Mouse (Mus musculus): ENCODE data around the gene Npas2. TPM values are rescaled to one million over a fixed set of nuclear protein-coding genes. Genes with fewer than 3 reads are reported as not detected.

Gene Npas2
- polyA plus RNA-seq, 1 experiment from 2014 or later: 0.80 TPM

DNA sequence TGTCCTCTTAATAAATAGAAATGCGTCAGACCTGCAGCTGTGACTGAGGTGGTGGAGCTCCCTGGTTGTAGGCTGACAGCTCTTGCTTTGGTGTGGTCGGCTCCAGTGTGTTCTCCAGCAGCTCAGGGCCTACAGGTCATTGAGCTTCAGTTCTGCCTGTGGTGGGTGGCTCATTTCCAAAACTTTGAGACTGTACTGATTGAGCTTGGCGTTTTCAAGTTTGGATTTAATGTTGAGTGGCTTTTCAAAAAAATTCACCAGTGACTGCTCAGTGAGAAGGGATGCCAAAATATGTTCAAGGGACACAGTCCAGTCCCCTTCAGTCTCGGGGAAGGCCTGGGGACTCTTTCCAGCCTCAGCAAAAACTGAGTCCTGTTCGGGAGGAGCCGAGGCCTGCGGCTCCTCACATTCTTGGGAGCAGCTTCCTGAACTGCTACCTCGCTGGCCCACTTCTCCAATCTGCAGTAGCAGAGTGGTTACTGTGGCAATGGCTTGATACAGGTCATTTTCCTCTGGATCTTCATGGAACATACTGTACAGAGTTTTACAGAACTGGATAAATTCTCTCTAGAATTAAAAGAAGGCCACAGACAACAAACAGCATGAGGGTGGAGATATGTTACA lies 178.8 kb downstream of the Npas2 start:
- Histone ChIP-seq H3K4me3 (no peak overlapping the region), H3K27me3 (no peaks in the 10 kb centered on the region), H3K9me3 (no peaks in the 10 kb centered on the region), H3K4me2 (replicated peaks) (no peak overlapping the region), H3K36me3 (peaks cover 62% of the 10 kb centered on the region), H3K27ac (no peak overlapping the region), H3K4me1 (peaks cover 15% of the 10 kb centered on the region), H3K9ac (no peak overlapping the region)
- WGBS: 85% methylated on average over 8 of the region's 8 CpGs
- ATAC-seq (ENCODE audit: low FRiP score, low read depth): no peak

DNA sequence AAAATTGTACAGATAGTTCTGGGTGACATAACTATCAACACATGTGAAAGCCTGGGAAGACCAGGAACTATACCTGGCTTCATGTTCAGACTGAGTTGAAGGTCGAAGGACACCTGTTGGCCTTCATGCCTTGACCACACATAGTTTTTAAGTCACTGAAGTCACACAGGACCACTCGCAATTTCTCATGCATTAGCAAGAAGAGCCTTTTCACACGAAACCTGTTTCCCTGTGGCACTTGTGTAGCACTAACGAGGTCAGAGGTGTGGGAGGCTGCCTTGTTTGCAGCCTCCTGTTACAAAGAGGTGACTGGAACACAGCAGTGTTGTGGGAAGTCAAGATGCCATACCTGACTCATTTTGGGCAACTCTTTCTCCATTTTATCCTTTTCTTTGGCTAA lies 179.8 kb downstream of the Npas2 start:
- Histone ChIP-seq H3K4me3 (no peak overlapping the region), H3K36me3 (peaks cover 62% of the 10 kb centered on the region), H3K9me3 (no peaks in the 10 kb centered on the region), H3K4me2 (replicated peaks) (no peak overlapping the region), H3K9ac (no peak overlapping the region), H3K4me1 (peaks cover 15% of the 10 kb centered on the region), H3K27me3 (no peaks in the 10 kb centered on the region), H3K27ac (no peak overlapping the region)
- ATAC-seq (ENCODE audit: low FRiP score, low read depth): no peak
- WGBS: 67% methylated on average over 4 of the region's 4 CpGs

DNA sequence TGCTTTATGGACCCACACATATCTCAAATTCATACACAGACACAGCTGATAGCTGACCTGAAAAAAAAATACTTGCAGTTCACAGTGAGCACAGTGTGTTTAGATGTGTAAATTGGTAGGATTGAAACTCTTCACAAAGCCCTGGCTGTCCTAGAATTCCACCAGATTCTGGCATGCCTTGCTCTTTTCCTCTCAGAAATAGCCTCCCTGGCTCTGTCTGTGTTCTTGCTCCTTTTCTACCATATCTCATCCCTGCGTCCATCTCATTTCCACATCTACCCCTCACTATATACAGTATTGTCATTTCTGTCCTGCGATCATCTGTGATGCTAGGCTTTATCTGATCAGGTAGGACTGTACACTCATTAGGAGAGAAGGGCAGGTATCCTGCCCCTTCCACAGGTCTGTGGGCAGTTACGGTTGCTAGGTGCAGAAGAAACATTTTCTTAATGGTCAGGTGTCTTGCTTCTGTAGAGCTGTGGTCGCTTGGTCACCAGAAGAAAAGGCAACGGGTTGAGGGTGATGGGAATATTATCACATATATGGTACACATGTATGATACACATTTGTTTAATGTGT lies 180.8 kb downstream of the Npas2 start:
- peaks cover 62% of the 10 kb centered on the region for H3K36me3 ChIP-seq
- no peaks in the 10 kb centered on the region for H3K9me3 ChIP-seq
- WGBS: 86% methylated on average over 5 of the region's 5 CpGs
- H3K4me1 ChIP-seq: peaks cover 8% of the 10 kb centered on the region
- no peak overlapping the region for H3K4me3 ChIP-seq
- 0 out of 2 replicates have a peak, but pooled peaks have one; percentile 25 for ATAC-seq (ENCODE audit: low FRiP score, low read depth)
- H3K27ac ChIP-seq: no peak overlapping the region
- H3K4me2 ChIP-seq (replicated peaks): no peak overlapping the region
- H3K27me3 ChIP-seq: no peaks in the 10 kb centered on the region
- H3K9ac ChIP-seq: no peak overlapping the region; the same call in 1 of the 2 replicates

- Histone ChIP-seq H3K9ac (no peak overlapping the region), H3K27me3 (no peaks in the 10 kb centered on the region), H3K27ac (no peak overlapping the region), H3K4me2 (replicated peaks) (no peak overlapping the region), H3K4me1 (no peaks in the 10 kb centered on the region), H3K9me3 (no peaks in the 10 kb centered on the region), H3K4me3 (no peak overlapping the region), H3K36me3 (peaks cover 46% of the 10 kb centered on the region)
- WGBS: 88% methylated on average over 7 of the region's 7 CpGs
- ATAC-seq (ENCODE audit: low FRiP score, low read depth): no peak
Observed at GRCm38 (mm10) chr1:39376121-39376520, 182.6 kb downstream of the Npas2 start.

DNA sequence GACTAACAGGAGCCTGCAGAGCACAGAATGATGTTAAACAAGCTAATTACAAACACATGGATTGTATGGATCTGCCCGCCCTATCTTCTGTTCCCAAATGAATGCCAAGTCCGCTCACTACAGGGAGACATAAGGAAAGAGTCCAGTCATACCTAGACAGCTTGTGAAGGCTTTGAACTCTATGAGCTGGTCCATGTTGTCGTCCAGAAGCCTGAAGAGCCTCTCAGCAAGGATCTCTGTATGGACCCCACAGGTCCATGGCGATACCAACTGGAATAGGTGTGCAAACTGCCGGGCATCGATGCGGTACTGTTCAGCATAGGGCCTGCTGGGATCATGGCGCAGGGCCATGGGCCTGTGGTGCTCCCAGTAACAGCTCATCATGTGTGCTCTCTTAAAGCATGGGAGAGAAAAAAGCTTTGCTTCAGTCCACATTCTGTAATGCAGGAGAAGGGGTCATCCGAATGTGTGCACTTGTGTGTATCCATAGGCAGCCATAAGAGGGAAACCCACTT lies 183.3 kb downstream of the Npas2 start:
- ATAC-seq (ENCODE audit: low FRiP score, low read depth): no peak
- WGBS: 89% methylated on average over 9 of the region's 9 CpGs
- Histone ChIP-seq H3K27me3 (no peaks in the 10 kb centered on the region), H3K9ac (no peak overlapping the region), H3K36me3 (peaks cover 42% of the 10 kb centered on the region), H3K27ac (no peak overlapping the region), H3K4me1 (no peaks in the 10 kb centered on the region), H3K4me3 (no peak overlapping the region), H3K9me3 (no peaks in the 10 kb centered on the region), H3K4me2 (replicated peaks) (no peak overlapping the region)

DNA sequence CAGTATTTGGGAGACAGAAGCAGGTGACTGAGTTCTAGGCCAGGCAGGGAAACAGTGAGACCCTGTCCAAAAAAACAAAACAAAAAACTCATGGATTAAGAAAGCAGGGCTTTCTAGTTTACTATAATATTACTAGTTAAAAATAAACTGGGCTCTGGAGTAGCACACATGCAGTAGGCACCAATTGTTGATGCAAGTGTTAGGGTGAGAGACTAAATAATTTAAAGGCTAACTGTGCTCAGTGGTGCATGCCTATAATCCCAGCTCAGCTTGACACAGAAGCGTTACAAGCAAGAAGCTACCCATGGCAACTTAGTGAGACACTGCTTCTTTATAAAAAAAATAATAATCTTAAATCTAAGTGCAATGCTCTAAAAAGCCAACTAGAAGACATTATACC lies 185.0 kb downstream of the Npas2 start:
- Histone ChIP-seq H3K27me3 (no peaks in the 10 kb centered on the region), H3K4me2 (replicated peaks) (no peak overlapping the region), H3K9me3 (no peaks in the 10 kb centered on the region), H3K36me3 (peaks cover 26% of the 10 kb centered on the region), H3K27ac (no peak overlapping the region), H3K4me3 (no peak overlapping the region), H3K4me1 (no peaks in the 10 kb centered on the region), H3K9ac (no peak overlapping the region)
- WGBS: 69% methylated on average over 1 of the region's 1 CpGs
- no peak for ATAC-seq (ENCODE audit: low FRiP score, low read depth)

DNA sequence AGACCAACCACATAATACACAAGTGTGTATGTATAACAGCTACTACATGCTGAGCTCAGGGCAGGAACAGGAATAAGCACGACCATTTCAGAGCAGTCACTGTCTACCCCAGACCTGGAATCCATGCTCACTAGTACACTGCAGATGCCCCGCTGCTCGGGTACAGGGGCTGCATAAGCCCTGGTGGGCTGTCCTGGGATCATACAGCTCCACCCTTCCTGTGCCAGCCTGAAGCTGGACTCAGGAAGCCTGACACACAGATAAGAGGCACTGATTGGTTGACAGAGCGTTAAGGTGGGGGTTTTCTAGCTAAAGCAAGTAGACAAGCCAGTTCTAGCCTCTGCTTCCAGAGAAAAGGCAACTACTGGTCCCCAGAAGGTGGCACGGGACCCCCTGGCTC lies 185.5 kb downstream of the Npas2 start:
- no peak overlapping the region for H3K9ac ChIP-seq
- H3K4me2 ChIP-seq (replicated peaks): no peak overlapping the region
- no peak for ATAC-seq (ENCODE audit: low FRiP score, low read depth)
- H3K4me3 ChIP-seq: no peak overlapping the region
- no peak overlapping the region for H3K27ac ChIP-seq
- no peaks in the 10 kb centered on the region for H3K4me1 ChIP-seq
- WGBS: 73% methylated on average over 5 of the region's 5 CpGs
- peaks cover 22% of the 10 kb centered on the region for H3K36me3 ChIP-seq
- H3K27me3 ChIP-seq: no peaks in the 10 kb centered on the region
- H3K9me3 ChIP-seq: no peaks in the 10 kb centered on the region

DNA sequence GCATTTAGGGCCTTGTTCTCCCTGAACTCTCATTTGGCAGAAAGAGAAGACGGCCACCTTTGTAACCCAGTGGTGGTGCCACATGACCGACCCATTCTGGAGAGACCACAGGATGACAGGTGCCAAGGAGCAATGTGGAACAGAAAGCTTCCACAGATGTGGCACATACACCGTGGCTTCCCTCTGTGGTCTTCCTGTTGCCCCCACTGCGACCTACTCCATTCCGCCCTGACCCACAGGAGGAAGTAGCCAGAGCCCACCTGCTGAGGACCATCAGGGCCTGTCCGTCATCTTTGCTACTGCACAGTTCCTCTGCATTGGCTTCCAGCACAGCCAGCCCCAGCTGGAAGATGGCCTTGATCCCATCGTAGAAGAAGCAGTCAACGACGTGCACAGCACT lies 187.5 kb downstream of the Npas2 start:
- ATAC-seq (ENCODE audit: low FRiP score, low read depth): no peak; the same call in 1 of the 2 replicates
- peaks cover 15% of the 10 kb centered on the region for H3K36me3 ChIP-seq
- H3K4me1 ChIP-seq: no peaks in the 10 kb centered on the region
- no peak overlapping the region for H3K4me3 ChIP-seq
- H3K9ac ChIP-seq: no peak overlapping the region
- WGBS: 84% methylated on average over 9 of the region's 9 CpGs
- no peaks in the 10 kb centered on the region for H3K27me3 ChIP-seq
- H3K4me2 ChIP-seq (replicated peaks): no peak overlapping the region
- H3K27ac ChIP-seq: no peak overlapping the region
- H3K9me3 ChIP-seq: no peaks in the 10 kb centered on the region

DNA sequence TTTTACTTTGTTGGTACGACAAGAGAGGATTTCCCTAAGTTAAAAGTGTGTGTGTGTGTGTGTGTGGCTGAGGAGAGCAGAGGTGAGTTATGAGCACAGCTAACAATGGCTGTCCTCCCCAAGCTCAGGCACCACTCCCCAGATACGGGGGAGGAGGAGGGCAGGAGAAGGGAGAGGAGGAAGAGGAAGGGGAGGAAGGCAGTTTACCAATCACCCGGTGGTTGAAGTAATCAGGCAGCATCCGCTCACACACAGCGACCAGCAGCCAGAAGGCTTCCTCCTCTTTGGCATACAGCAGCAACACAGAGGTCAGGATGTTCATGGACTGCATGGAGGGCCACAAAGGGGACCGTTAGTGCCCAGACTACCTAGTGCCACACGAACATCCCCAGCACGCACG lies 191.4 kb downstream of the Npas2 start:
- Histone ChIP-seq H3K4me2 (replicated peaks) (no peak overlapping the region), H3K4me3 (no peak overlapping the region), H3K9me3 (no peaks in the 10 kb centered on the region), H3K4me1 (no peaks in the 10 kb centered on the region), H3K27ac (no peak overlapping the region), H3K27me3 (no peaks in the 10 kb centered on the region), H3K36me3 (0 out of 2 replicates have a peak, but pooled peaks cover 4% of the 10 kb centered on the region), H3K9ac (no peak overlapping the region)
- WGBS: 79% methylated on average over 9 of the region's 9 CpGs
- no peak for ATAC-seq (ENCODE audit: low FRiP score, low read depth)

GRCm38 (mm10) chr1:39386456-39386855 lies 192.9 kb downstream of the Npas2 start:
- no peak overlapping the region for H3K27ac ChIP-seq
- no peak overlapping the region for H3K9ac ChIP-seq
- H3K4me2 ChIP-seq (replicated peaks): no peak overlapping the region
- H3K4me1 ChIP-seq: no peaks in the 10 kb centered on the region
- H3K27me3 ChIP-seq: no peaks in the 10 kb centered on the region
- no peaks in the 10 kb centered on the region for H3K9me3 ChIP-seq
- H3K4me3 ChIP-seq: no peak overlapping the region
- 72% methylated on average over 3 of the region's 3 CpGs for WGBS
- H3K36me3 ChIP-seq: no peaks in the 10 kb centered on the region
- no peak for ATAC-seq (ENCODE audit: low FRiP score, low read depth)

DNA sequence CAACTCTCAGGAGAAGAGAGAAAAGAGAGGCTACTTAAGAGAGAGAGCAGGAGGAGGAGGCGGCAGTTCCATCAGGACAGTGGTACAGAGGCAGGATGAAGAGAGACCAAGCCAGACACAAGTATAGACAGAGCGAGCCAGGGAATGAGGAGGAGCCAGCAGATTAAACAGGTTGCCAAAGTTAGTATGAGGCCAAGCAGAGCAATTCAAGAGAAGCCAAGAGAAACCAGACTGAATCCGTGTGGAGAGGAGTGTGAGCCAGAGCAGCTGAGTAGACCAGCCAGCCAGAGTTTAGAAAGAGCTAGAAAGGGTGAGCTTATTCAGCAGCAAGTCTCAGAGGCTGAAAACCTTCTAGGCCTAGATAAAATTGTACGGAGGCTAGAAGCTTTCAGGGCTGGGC lies 194.0 kb downstream of the Npas2 start:
- H3K27me3 ChIP-seq: no peaks in the 10 kb centered on the region
- no peaks in the 10 kb centered on the region for H3K36me3 ChIP-seq
- H3K9ac ChIP-seq: no peak overlapping the region
- no peak overlapping the region for H3K27ac ChIP-seq
- no peak for ATAC-seq (ENCODE audit: low FRiP score, low read depth)
- 86% methylated on average over 4 of the region's 4 CpGs for WGBS
- H3K4me1 ChIP-seq: no peaks in the 10 kb centered on the region
- H3K4me3 ChIP-seq: no peak overlapping the region
- H3K9me3 ChIP-seq: no peaks in the 10 kb centered on the region
- no peak overlapping the region for H3K4me2 ChIP-seq (replicated peaks)

DNA sequence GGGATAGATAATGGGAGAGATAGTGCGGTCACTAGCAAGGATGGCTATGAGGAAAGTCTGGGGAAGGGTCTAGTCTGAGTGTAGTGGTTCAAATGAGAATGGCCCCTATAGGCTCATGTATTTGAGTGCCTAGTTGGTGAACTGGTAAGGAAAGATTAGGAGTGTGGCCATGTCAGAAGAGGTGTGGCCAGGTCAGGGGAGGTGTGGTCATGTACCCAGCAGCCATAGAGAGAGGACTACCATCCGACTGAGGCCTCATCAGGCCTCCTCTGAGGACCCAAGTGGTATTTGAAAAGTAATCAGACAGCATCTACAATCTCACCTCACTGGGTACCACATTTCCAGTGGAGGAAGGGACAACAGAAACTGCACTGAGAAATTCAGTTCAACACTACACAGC lies 194.6 kb downstream of the Npas2 start:
- H3K9ac ChIP-seq: no peak overlapping the region
- H3K4me3 ChIP-seq: no peak overlapping the region
- no peak overlapping the region for H3K4me2 ChIP-seq (replicated peaks)
- no peaks in the 10 kb centered on the region for H3K4me1 ChIP-seq
- 71% methylated on average over 2 of the region's 2 CpGs for WGBS
- no peaks in the 10 kb centered on the region for H3K36me3 ChIP-seq
- H3K9me3 ChIP-seq: no peaks in the 10 kb centered on the region
- H3K27me3 ChIP-seq: no peaks in the 10 kb centered on the region
- no peak overlapping the region for H3K27ac ChIP-seq
- no peak for ATAC-seq (ENCODE audit: low FRiP score, low read depth)

GRCm38 (mm10) chr1:39389338-39389737 lies 195.8 kb downstream of the Npas2 start:
- no peak for ATAC-seq (ENCODE audit: low FRiP score, low read depth)
- H3K36me3 ChIP-seq: no peaks in the 10 kb centered on the region
- no peak overlapping the region for H3K9ac ChIP-seq
- 90% methylated on average over 11 of the region's 11 CpGs for WGBS
- no peak overlapping the region for H3K27ac ChIP-seq
- H3K9me3 ChIP-seq: no peaks in the 10 kb centered on the region
- no peak overlapping the region for H3K4me2 ChIP-seq (replicated peaks)
- no peak overlapping the region for H3K4me3 ChIP-seq
- no peaks in the 10 kb centered on the region for H3K27me3 ChIP-seq
- H3K4me1 ChIP-seq: 0 out of 2 replicates have a peak, but pooled peaks cover 3% of the 10 kb centered on the region
